Mouse (Mus musculus) liver, embryonic 11.5 days (tissue): ENCODE results near the gene Prss28. TPM values are rescaled to one million over a fixed set of nuclear protein-coding genes. Genes with fewer than 3 reads are reported as not detected.

Source experiments
- ATAC-seq: fragments of 200-750 bp; cut with Nextera tagmentation; replicated peaks from 2 replicates; pipeline ENCODE4 v1.8.0; 2017; ENCODE audit warnings: moderate number of reproducible peaks, mild to moderate bottlenecking, moderate TSS enrichment, moderate library complexity; ENCODE audit not compliant: low FRiP score
- DNase-seq: peaks from one replicate; pipeline ENCODE4 v3.0.0-alpha.2; 2017; ENCODE audit warnings: low spot score
- H3K27ac ChIP-seq: fragments of 300-500 bp; sonication (generic); 2 replicates; pipeline ENCODE4 v1.5.1; 2014; ENCODE audit warnings: mild to moderate bottlenecking, low read depth, low read length, control low read depth
- H3K27me3 ChIP-seq: fragments of 300-500 bp; sonication (generic); replicated peaks from 2 replicates; pipeline ENCODE4 v1.6.1; 2014; ENCODE audit warnings: low read length, mixed read lengths; ENCODE audit not compliant: control insufficient read depth, insufficient read depth
- H3K36me3 ChIP-seq: fragments of 300-500 bp; sonication (generic); 2 replicates; pipeline ENCODE4 v1.6.1; 2014; ENCODE audit warnings: mild to moderate bottlenecking, low read length, moderate library complexity, mixed read lengths; ENCODE audit not compliant: control insufficient read depth, insufficient read depth
- H3K4me1 ChIP-seq: fragments of 300-500 bp; sonication (generic); replicated peaks from 2 replicates; pipeline ENCODE4 v1.6.1; 2014; ENCODE audit warnings: low read length, mixed read lengths; ENCODE audit not compliant: control insufficient read depth, insufficient read depth
- H3K4me2 ChIP-seq: fragments of 300-500 bp; sonication (generic); 2 replicates; pipeline ENCODE4 v1.6.1; 2014; ENCODE audit warnings: mild to moderate bottlenecking, control low read depth, moderate library complexity
- H3K4me3 ChIP-seq: fragments of 300-500 bp; sonication (generic); 2 replicates; pipeline ENCODE4 v1.5.1; 2014; ENCODE audit warnings: low read depth, low read length, control low read depth
- H3K9ac ChIP-seq: fragments of 300-500 bp; sonication (generic); 2 replicates; pipeline ENCODE4 v1.6.1; 2014; ENCODE audit warnings: low read depth, low read length, control low read depth
- H3K9me3 ChIP-seq: fragments of 300-500 bp; sonication (generic); 2 replicates; pipeline ENCODE4 v1.6.1; 2016; ENCODE audit warnings: low read length, inconsistent platforms, mixed read lengths; ENCODE audit not compliant: control insufficient read depth
- WGBS: fragments of 180-500 bp; shearing (Covaris S2); extraction: QIAGEN DNeasy Blood & Tissue Kit; methylation state at CpG from one replicate; pipeline ENCODE4 v1.1.7; 2014; 5-methylcytosine and 5-hydroxymethylcytosine counted together
- polyA plus RNA-seq: library from polyadenylated mRNA; unstranded; fragments of >200 nt; fragmentation: Nextera tagmentation; extraction: Ambion mirVana; gene quantifications from 2 replicates; pipeline ENCODE4 v1.2.1, GENCODE M21; 2014

The Prss28 gene
- not detected in 2 replicates for polyA plus RNA-seq

GRCm38 (mm10) chr17:25308346-25308745 lies at the start of gene Prss28:
TSS of gene Prss28 (plus strand) at chr17:25308646.
- no peak for DNase-seq
- ATAC-seq, result no peak
- H3K27ac ChIP-seq, result no peak within 1 kb of the TSS
- 64% methylated on average over 4 of the region's 4 CpGs for WGBS
- no peak within 1 kb of the TSS for H3K4me2 ChIP-seq
- H3K27me3 ChIP-seq, result no peaks in the 10 kb centered on the region
- no peaks in the 10 kb centered on the region for H3K9me3 ChIP-seq
- H3K36me3 ChIP-seq, result no peaks in the 10 kb centered on the region
- H3K9ac ChIP-seq, result no peak within 1 kb of the TSS
- H3K4me1 ChIP-seq, result no peaks in the 10 kb centered on the region
- H3K4me3 ChIP-seq, result no peak within 1 kb of the TSS

- Histone ChIP-seq H3K4me1 (no peaks in the 10 kb centered on the region), H3K27me3 (no peaks in the 10 kb centered on the region), H3K4me3 (no peak overlapping the region), H3K9ac (no peak overlapping the region), H3K4me2 (no peak overlapping the region), H3K27ac (no peak overlapping the region), H3K9me3 (no peaks in the 10 kb centered on the region), H3K36me3 (peaks cover 68% of the 10 kb centered on the region)
- ATAC-seq, result no peak
- DNase-seq, result no peak
- WGBS, result 72% methylated on average over 3 of the region's 3 CpGs
These were observed 44.0 kb upstream of the Prss28 start for GRCm38 (mm10) chr17:25264453-25264852.

GRCm38 (mm10) chr17:25270795-25271335 lies 37.6 kb upstream of the Prss28 start:
- ATAC-seq (no peak), DNase-seq (no peak)
- H3K9ac ChIP-seq, result peak overlapping the region; percentile 20; the same call in 1 of the 2 replicates
- 85% methylated on average over 2 of the region's 2 CpGs for WGBS
- peak overlapping the region; percentile 78 for H3K4me3 ChIP-seq
- peaks cover 42% of the 10 kb centered on the region for H3K36me3 ChIP-seq
- H3K4me2 ChIP-seq, result peak overlapping the region; percentile 99
- H3K9me3 ChIP-seq, result no peaks in the 10 kb centered on the region
- peaks cover 30% of the 10 kb centered on the region for H3K4me1 ChIP-seq
- H3K27me3 ChIP-seq, result no peaks in the 10 kb centered on the region
- H3K27ac ChIP-seq, result no peak overlapping the region

- H3K27ac ChIP-seq, result peak overlapping the region; percentile 95
- DNase-seq (no peak), ATAC-seq (peak; percentile 48)
- WGBS, result 1% methylated on average over 10 of the region's 10 CpGs
- no peaks in the 10 kb centered on the region for H3K27me3 ChIP-seq
- peak overlapping the region; percentile 99 for H3K4me2 ChIP-seq
- H3K9me3 ChIP-seq, result no peaks in the 10 kb centered on the region
- H3K4me3 ChIP-seq, result peak overlapping the region; percentile 78
- peaks cover 29% of the 10 kb centered on the region for H3K36me3 ChIP-seq
- peak overlapping the region; percentile 90 for H3K9ac ChIP-seq
- H3K4me1 ChIP-seq, result peaks cover 30% of the 10 kb centered on the region
These were observed 36.1 kb upstream of the Prss28 start for GRCm38 (mm10) chr17:25272326-25272725.

- no peaks in the 10 kb centered on the region for H3K9me3 ChIP-seq
- DNase-seq (peak; percentile 96), ATAC-seq (peak; percentile 84)
- H3K9ac ChIP-seq, result peak overlapping the region; percentile 90
- H3K4me2 ChIP-seq, result peak overlapping the region; percentile 99
- no peaks in the 10 kb centered on the region for H3K27me3 ChIP-seq
- H3K4me3 ChIP-seq, result peak overlapping the region; percentile 78
- peaks cover 30% of the 10 kb centered on the region for H3K4me1 ChIP-seq
- under 1% methylated on average over 92 of the region's 92 CpGs for WGBS
- H3K27ac ChIP-seq, result peak overlapping the region; percentile 95
- peaks cover 21% of the 10 kb centered on the region for H3K36me3 ChIP-seq
These were observed 35.3 kb upstream of the Prss28 start for GRCm38 (mm10) chr17:25272951-25273705.

GRCm38 (mm10) chr17:25273706-25274501 lies 34.5 kb upstream of the Prss28 start:
- peaks cover 30% of the 10 kb centered on the region for H3K4me1 ChIP-seq
- H3K27ac ChIP-seq, result peak overlapping the region; percentile 95
- no peaks in the 10 kb centered on the region for H3K9me3 ChIP-seq
- peak; percentile 97 for DNase-seq
- peak; percentile 84 for ATAC-seq
- WGBS, result 2% methylated on average over 43 of the region's 45 CpGs
- peak overlapping the region; percentile 90 for H3K9ac ChIP-seq
- H3K4me3 ChIP-seq, result peak overlapping the region; percentile 78
- H3K27me3 ChIP-seq, result no peaks in the 10 kb centered on the region
- peaks cover 13% of the 10 kb centered on the region for H3K36me3 ChIP-seq
- peak overlapping the region; percentile 99 for H3K4me2 ChIP-seq

- no peak for ATAC-seq
- Histone ChIP-seq H3K4me1 (peaks cover 30% of the 10 kb centered on the region), H3K4me3 (peak within 1 kb of the TSS; percentile 78), H3K27ac (peak within 1 kb of the TSS; percentile 95), H3K27me3 (no peaks in the 10 kb centered on the region), H3K9me3 (no peaks in the 10 kb centered on the region), H3K36me3 (peaks cover 5% of the 10 kb centered on the region; the same call in 1 of the 2 replicates), H3K9ac (peak within 1 kb of the TSS; percentile 90), H3K4me2 (peak within 1 kb of the TSS; percentile 99)
- WGBS, result 78% methylated on average over 9 of the region's 9 CpGs
- DNase-seq, result no peak
These were observed 33.7 kb upstream of the Prss28 start, which contains the start of gene Ube2i for GRCm38 (mm10) chr17:25274571-25275346. TSS of gene Ube2i (minus strand) at chr17:25274622.

GRCm38 (mm10) chr17:25275833-25276232 lies 32.6 kb upstream of the Prss28 start:
- Histone ChIP-seq H3K9ac (no peak overlapping the region), H3K4me1 (peaks cover 22% of the 10 kb centered on the region), H3K9me3 (no peaks in the 10 kb centered on the region), H3K4me3 (no peak overlapping the region), H3K27ac (no peak overlapping the region), H3K36me3 (peaks cover 3% of the 10 kb centered on the region; the same call in 1 of the 2 replicates), H3K4me2 (no peak overlapping the region), H3K27me3 (no peaks in the 10 kb centered on the region)
- WGBS, result 93% methylated on average over 3 of the region's 3 CpGs
- DNase-seq (no peak), ATAC-seq (no peak)
